Mouse (Mus musculus) lung, adult 2 months (tissue): ENCODE results near the gene Tmem63a. TPM values are rescaled to one million over a fixed set of nuclear protein-coding genes. Genes with fewer than 3 reads are reported as not detected.
A peak's percentile ranks its signal among the peaks of the same experiment; 100 is the strongest.
"Not testable (repeated sequence)": the region's sequence is repeated elsewhere in the genome, so short reads cannot be mapped to it uniquely, and the experiment has no call there.

Experiments used
- DNase-seq: peaks from one replicate; pipeline ENCODE4 v3.0.0; 2022
- H3K4me1 ChIP-seq: fragments of 200-500 bp; 2 replicates; pipeline ENCODE4 v1.6.1; 2011; ENCODE audit warnings: low read length; ENCODE audit not compliant: control insufficient read depth, insufficient read depth
- H3K4me3 ChIP-seq: fragments of 200-500 bp; replicated peaks from 2 replicates; pipeline ENCODE3; 2011; ENCODE audit warnings: low read depth, mild to moderate bottlenecking, control low read depth, low read length; ENCODE audit errors: extremely low read depth
- CTCF ChIP-seq: fragments of 200-500 bp; IDR thresholded peaks from 2 replicates; pipeline ENCODE4 v1.5.1; 2011; ENCODE audit warnings: mild to moderate bottlenecking, low read length, control low read depth; ENCODE audit not compliant: insufficient read depth
- POLR2A ChIP-seq: fragments of 200-500 bp; IDR thresholded peaks from 2 replicates; pipeline ENCODE4 v1.6.1; 2011; ENCODE audit warnings: low read depth, mild to moderate bottlenecking, control low read depth, low read length, borderline replicate concordance; ENCODE audit errors: extremely low read depth
- WGBS: fragments of 180-500 bp; shearing (Covaris S2); methylation state at CpG from one replicate; pipeline ENCODE4 v1.1.7; 2018; 5-methylcytosine and 5-hydroxymethylcytosine counted together
- polyA plus RNA-seq: library from polyadenylated mRNA; depleted of rRNA; stranded (reverse); fragments of >200 nt; gene quantifications from 2 replicates; pipeline ENCODE4 v1.2.3, GENCODE M21; 2012; rRNA removed

Tmem63a gene
- 70.4 and 81.7 TPM in 2 replicates for polyA plus RNA-seq

- Histone ChIP-seq H3K4me3 (peak within 1 kb of the TSS; percentile 83), H3K4me1 (peaks cover 29% of the 10 kb centered on the region)
- TF ChIP-seq POLR2A (peak; percentile 69; the same call in 1 of the 2 replicates), CTCF (no peak)
- WGBS = under 1% methylated on average over 73 of the region's 73 CpGs
- peak; percentile 86 for DNase-seq
Observed at GRCm38 (mm10) chr1:180942166-180943031, at the start of gene Tmem63a. Tmem63a (plus strand) TSS chr1:180942344.

GRCm38 (mm10) chr1:180892808-180893207, 49.3 kb upstream of the Tmem63a start, which contains the start of gene Lefty2:
Lefty2 (plus strand) TSS chr1:180893108.
- Histone ChIP-seq H3K4me1 (peaks cover 2% of the 10 kb centered on the region; the same call in 1 of the 2 replicates), H3K4me3 (no peak within 1 kb of the TSS)
- WGBS = 60% methylated on average over 10 of the region's 10 CpGs
- no peak for TF ChIP-seq POLR2A
- no peak for TF ChIP-seq CTCF
- DNase-seq = no peak

GRCm38 (mm10) chr1:180894088-180894987, 47.8 kb upstream of the Tmem63a start:
- H3K4me3 ChIP-seq, DNase-seq, H3K4me1 ChIP-seq: not testable (repeated sequence)
- 10% methylated on average over 48 of the region's 51 CpGs for WGBS

- Histone ChIP-seq H3K4me3 (no peak overlapping the region), H3K4me1 (0 out of 2 replicates have a peak, but pooled peaks cover 7% of the 10 kb centered on the region)
- DNase-seq = no peak
- WGBS = 2% methylated on average over 4 of the region's 4 CpGs
- no peak for TF ChIP-seq POLR2A
- TF ChIP-seq CTCF = peak; percentile 21; the same call in 1 of the 2 replicates
Observed at GRCm38 (mm10) chr1:180901107-180901506, 41.0 kb upstream of the Tmem63a start.

GRCm38 (mm10) chr1:180902915-180903314, 39.2 kb upstream of the Tmem63a start:
- Histone ChIP-seq H3K4me3 (no peak overlapping the region), H3K4me1 (0 out of 2 replicates have a peak, but pooled peaks cover 7% of the 10 kb centered on the region)
- no peak for TF ChIP-seq CTCF
- DNase-seq = no peak
- WGBS = 20% methylated on average over 5 of the region's 5 CpGs

- no peak for TF ChIP-seq POLR2A
- TF ChIP-seq CTCF = no peak
- no peak for DNase-seq
- 16% methylated on average over 10 of the region's 10 CpGs for WGBS
- Histone ChIP-seq H3K4me3 (peak overlapping the region; percentile 73), H3K4me1 (0 out of 2 replicates have a peak, but pooled peaks cover 7% of the 10 kb centered on the region)
Observed at GRCm38 (mm10) chr1:180903666-180904038, 38.5 kb upstream of the Tmem63a start.

GRCm38 (mm10) chr1:180904039-180904814, 37.9 kb upstream of the Tmem63a start, which contains the start of gene Pycr2:
Pycr2 (plus strand) TSS chr1:180904293.
- WGBS = under 1% methylated on average over 52 of the region's 52 CpGs
- H3K4me3 ChIP-seq = peak within 1 kb of the TSS; percentile 75
- TF ChIP-seq CTCF (no peak), POLR2A (peak; percentile 86)
- DNase-seq = peak; percentile 89
- H3K4me1 ChIP-seq = 0 out of 2 replicates have a peak, but pooled peaks cover 7% of the 10 kb centered on the region

- 0 out of 2 replicates have a peak, but pooled peaks cover 7% of the 10 kb centered on the region for H3K4me1 ChIP-seq
- peak overlapping the region; percentile 75 for H3K4me3 ChIP-seq
- no peak for DNase-seq
- TF ChIP-seq POLR2A (no peak), CTCF (no peak)
- WGBS = 2% methylated on average over 5 of the region's 5 CpGs
Observed at GRCm38 (mm10) chr1:180904815-180905080, 37.4 kb upstream of the Tmem63a start.

GRCm38 (mm10) chr1:180905307-180905706, 36.8 kb upstream of the Tmem63a start:
- no peak for DNase-seq
- no peak overlapping the region for H3K4me3 ChIP-seq
- WGBS = 69% methylated on average over 6 of the region's 6 CpGs
- 0 out of 2 replicates have a peak, but pooled peaks cover 7% of the 10 kb centered on the region for H3K4me1 ChIP-seq
- TF ChIP-seq CTCF (no peak), POLR2A (no peak)
